Mouse (Mus musculus): ENCODE results near the gene Dnah17.

DNA sequence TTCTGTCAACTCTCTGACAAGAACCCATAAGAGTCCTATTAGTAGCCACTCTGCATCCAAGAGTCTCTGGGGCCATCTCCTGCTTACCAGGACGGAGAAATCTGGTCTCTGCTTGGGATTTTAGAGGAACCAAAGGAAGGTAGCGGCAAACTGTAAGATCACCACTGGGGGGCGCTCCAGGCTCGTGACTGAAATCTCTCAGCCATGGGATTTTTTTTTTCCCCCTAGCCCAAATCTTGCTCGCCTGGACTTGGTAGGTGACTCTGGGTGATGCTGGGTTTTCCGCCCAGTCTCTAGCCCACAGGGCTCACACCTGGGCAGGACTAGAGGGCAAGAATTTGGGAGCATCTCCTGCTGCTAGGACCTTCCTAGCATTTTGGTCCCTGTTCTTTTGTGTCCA lies 46.6 kb downstream of the Dnah17 start:
- TF ChIP-seq CTCF (IDR thresholded peaks at IDR 0.05; ENCODE audit: extremely low read depth, insufficient read length, insufficient replicate concordance, low read depth, low read length) (peak; percentile 86; the same call in 1 of the 2 replicates), POLR2A (IDR thresholded peaks at IDR 0.05; ENCODE audit: low read depth, low read length) (no peak)

Data from small intestine, adult 2 months (tissue).